Mouse (Mus musculus) liver, embryonic 13.5 days (tissue): Measurements from ENCODE around the gene Hbp1. TPM values are rescaled to one million over a fixed set of nuclear protein-coding genes. Genes with fewer than 3 reads are reported as not detected.
A peak's percentile ranks its signal among the peaks of the same experiment; 100 is the strongest.

Experiments
- ATAC-seq: fragments of 200-750 bp; cut with Nextera tagmentation; 2 replicates; pipeline ENCODE4 v1.8.0; 2017; ENCODE audit warnings: low read depth, mild to moderate bottlenecking, moderate number of reproducible peaks, moderate library complexity
- DNase-seq: peaks from one replicate; pipeline ENCODE4 v3.0.0; 2022
- H3K27ac ChIP-seq: fragments of 300-500 bp; sonication (generic); 2 replicates; pipeline ENCODE4 v1.5.1; 2015; ENCODE audit warnings: moderate library complexity, mild to moderate bottlenecking, inconsistent platforms
- H3K27me3 ChIP-seq: fragments of 300-500 bp; sonication (generic); 2 replicates; pipeline ENCODE4 v1.6.1; 2015; ENCODE audit warnings: mild to moderate bottlenecking, inconsistent platforms
- H3K36me3 ChIP-seq: fragments of 300-500 bp; sonication (generic); 2 replicates; pipeline ENCODE4 v1.6.1; 2015; ENCODE audit warnings: mild to moderate bottlenecking, inconsistent platforms
- H3K4me1 ChIP-seq: fragments of 300-500 bp; sonication (generic); replicated peaks from 2 replicates; pipeline ENCODE4 v1.6.1; 2015; ENCODE audit warnings: inconsistent platforms
- H3K4me2 ChIP-seq: fragments of 300-500 bp; sonication (generic); 2 replicates; pipeline ENCODE4 v1.6.1; 2015; ENCODE audit warnings: inconsistent platforms, mild to moderate bottlenecking, moderate library complexity
- H3K4me3 ChIP-seq: fragments of 300-500 bp; sonication (generic); replicated peaks from 2 replicates; pipeline ENCODE4 v1.5.1; 2015; ENCODE audit warnings: mild to moderate bottlenecking, inconsistent platforms
- H3K9ac ChIP-seq: fragments of 300-500 bp; sonication (generic); 2 replicates; pipeline ENCODE4 v1.6.1; 2015; ENCODE audit warnings: mild to moderate bottlenecking, inconsistent platforms
- H3K9me3 ChIP-seq: fragments of 300-500 bp; sonication (generic); replicated peaks from 2 replicates; pipeline ENCODE4 v1.6.1; 2016; ENCODE audit warnings: inconsistent platforms
- WGBS: fragments of 180-500 bp; shearing (Covaris S2); methylation state at CpG from one replicate; pipeline ENCODE4 v1.1.7; 2015; ENCODE audit not compliant: insufficient replicate concordance; 5-methylcytosine and 5-hydroxymethylcytosine counted together
- polyA plus RNA-seq: library from polyadenylated mRNA; unstranded; fragments of >200 nt; fragmentation: Nextera tagmentation; extraction: Ambion mirVana; gene quantifications from 2 replicates; pipeline ENCODE4 v1.2.1, GENCODE M21; 2015

Gene Hbp1
- polyA plus RNA-seq = 33.3 and 38.7 TPM in 2 replicates

GRCm38 (mm10) chr12:31949759-31950658 lies at the start of gene Hbp1:
Gene Hbp1 (minus strand): TSS chr12:31950535.
- under 1% methylated on average over 63 of the region's 71 CpGs for WGBS
- DNase-seq (peak; percentile 98), ATAC-seq (peak; percentile 93)
- peaks cover 39% of the 10 kb centered on the region for H3K4me1 ChIP-seq
- no peaks in the 10 kb centered on the region for H3K27me3 ChIP-seq
- H3K36me3 ChIP-seq = no peaks in the 10 kb centered on the region
- peak within 1 kb of the TSS; percentile 92 for H3K4me3 ChIP-seq
- H3K9ac ChIP-seq = peak within 1 kb of the TSS; percentile 96
- H3K4me2 ChIP-seq = peak within 1 kb of the TSS; percentile 81
- peak within 1 kb of the TSS; percentile 98 for H3K27ac ChIP-seq
- no peaks in the 10 kb centered on the region for H3K9me3 ChIP-seq

- H3K9ac ChIP-seq = no peak overlapping the region
- H3K4me2 ChIP-seq = no peak overlapping the region
- H3K4me1 ChIP-seq = peaks cover 68% of the 10 kb centered on the region
- H3K27ac ChIP-seq = peak overlapping the region; percentile 93; the same call in 1 of the 2 replicates
- H3K4me3 ChIP-seq = no peak overlapping the region
- WGBS = 56% methylated on average over 5 of the region's 5 CpGs
- peaks cover 28% of the 10 kb centered on the region for H3K36me3 ChIP-seq
- H3K27me3 ChIP-seq = no peaks in the 10 kb centered on the region
- ATAC-seq = no peak
- no peak for DNase-seq
- no peaks in the 10 kb centered on the region for H3K9me3 ChIP-seq
These were observed 48.4 kb upstream of the Hbp1 start for GRCm38 (mm10) chr12:31998706-31999105.

DNA sequence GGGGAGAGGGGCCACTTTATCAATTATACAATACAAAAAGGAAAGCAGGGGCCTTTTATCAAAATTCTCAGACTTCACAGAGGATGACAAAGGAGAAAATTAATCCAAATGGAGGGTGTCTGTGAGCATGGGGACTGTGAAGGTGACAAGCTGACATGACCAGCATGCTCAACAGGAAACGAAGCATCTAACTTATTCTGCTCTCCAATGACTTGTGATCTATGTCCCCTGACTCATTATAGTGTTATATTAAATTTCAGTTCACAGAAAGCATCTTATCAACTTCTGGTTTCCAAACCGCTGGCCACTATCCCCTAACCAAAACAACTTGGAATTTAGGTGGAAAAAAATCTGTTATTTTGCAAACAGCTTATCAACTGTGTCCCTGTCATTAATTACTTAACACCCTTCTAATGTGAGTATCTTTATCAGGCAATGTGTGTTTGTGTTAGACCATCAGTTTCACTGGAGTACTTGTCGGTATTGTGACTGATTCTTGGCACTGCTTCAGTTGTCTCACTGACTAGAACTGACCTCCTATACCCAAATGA lies 47.1 kb upstream of the Hbp1 start:
- Histone ChIP-seq H3K4me2 (peak overlapping the region; percentile 52), H3K27ac (peak overlapping the region; percentile 93), H3K9me3 (no peaks in the 10 kb centered on the region), H3K27me3 (no peaks in the 10 kb centered on the region), H3K4me3 (no peak overlapping the region), H3K9ac (no peak overlapping the region), H3K4me1 (peaks cover 68% of the 10 kb centered on the region), H3K36me3 (peaks cover 41% of the 10 kb centered on the region)
- no peak for DNase-seq
- peak; percentile 29; the same call in 1 of the 2 replicates for ATAC-seq
- 33% methylated on average over 3 of the region's 3 CpGs for WGBS

GRCm38 (mm10) chr12:31996877-31997276 lies 46.5 kb upstream of the Hbp1 start:
- H3K36me3 ChIP-seq = peaks cover 43% of the 10 kb centered on the region
- peak; percentile 87 for ATAC-seq
- 12% methylated on average over 5 of the region's 5 CpGs for WGBS
- H3K9me3 ChIP-seq = no peaks in the 10 kb centered on the region
- peak overlapping the region; percentile 50 for H3K9ac ChIP-seq
- peak overlapping the region; percentile 93 for H3K27ac ChIP-seq
- peak overlapping the region; percentile 52 for H3K4me2 ChIP-seq
- peaks cover 67% of the 10 kb centered on the region for H3K4me1 ChIP-seq
- no peak overlapping the region; the same call in 1 of the 2 replicates for H3K4me3 ChIP-seq
- H3K27me3 ChIP-seq = no peaks in the 10 kb centered on the region
- peak; percentile 67 for DNase-seq

GRCm38 (mm10) chr12:31990575-31990974 lies 40.2 kb upstream of the Hbp1 start:
- no peak for DNase-seq
- Histone ChIP-seq H3K9me3 (no peaks in the 10 kb centered on the region), H3K36me3 (peaks cover 79% of the 10 kb centered on the region), H3K27ac (peak overlapping the region; percentile 55), H3K4me2 (no peak overlapping the region), H3K4me3 (no peak overlapping the region), H3K4me1 (peaks cover 46% of the 10 kb centered on the region), H3K27me3 (no peaks in the 10 kb centered on the region), H3K9ac (peak overlapping the region; percentile 6; the same call in 1 of the 2 replicates)
- WGBS = 86% methylated on average over 4 of the region's 4 CpGs
- ATAC-seq = no peak

DNA sequence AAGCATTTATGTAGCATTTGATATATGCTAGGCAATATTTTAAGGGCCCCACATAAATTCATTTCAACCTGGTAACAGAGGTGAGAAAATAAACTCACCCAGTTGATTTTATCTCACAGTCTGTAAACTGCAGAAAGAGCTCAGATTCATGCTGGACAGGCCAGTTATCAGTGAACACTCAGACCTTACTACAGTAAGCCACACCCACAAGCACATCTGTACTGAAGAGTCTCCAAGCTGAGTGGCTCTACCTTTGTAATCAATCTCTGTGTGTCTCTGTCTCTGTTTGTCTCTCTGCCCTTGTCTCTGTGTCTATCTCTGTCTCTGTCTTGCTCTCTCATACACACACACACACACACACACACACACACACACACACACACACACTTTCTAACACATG lies 39.4 kb upstream of the Hbp1 start:
- Histone ChIP-seq H3K4me3 (no peak overlapping the region), H3K4me2 (no peak overlapping the region), H3K27me3 (no peaks in the 10 kb centered on the region), H3K9ac (no peak overlapping the region), H3K4me1 (peaks cover 52% of the 10 kb centered on the region), H3K9me3 (no peaks in the 10 kb centered on the region), H3K36me3 (peaks cover 88% of the 10 kb centered on the region), H3K27ac (0 out of 2 replicates have a peak overlapping the region, but pooled peaks have one; percentile 55)
- ATAC-seq (peak; percentile 70), DNase-seq (no peak)

DNA sequence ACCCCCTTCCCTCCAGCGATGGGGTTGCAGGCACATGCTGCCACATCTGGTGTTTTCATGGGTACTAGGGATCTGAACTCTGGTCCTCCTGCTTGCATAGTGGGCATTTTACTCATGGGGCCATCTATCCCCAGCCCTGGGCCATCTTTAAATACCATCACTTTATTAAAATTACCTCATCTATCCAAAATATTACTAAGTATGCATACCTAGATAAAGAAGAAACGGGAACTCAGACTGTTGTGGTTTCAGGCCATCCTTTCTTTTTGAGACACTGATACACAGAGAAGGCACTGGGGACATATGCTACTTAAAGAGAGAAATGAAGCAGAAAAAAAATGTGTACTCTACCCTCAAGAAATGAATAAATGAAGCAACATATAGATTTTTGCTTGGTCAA lies 36.1 kb upstream of the Hbp1 start:
- no peak for ATAC-seq

DNA sequence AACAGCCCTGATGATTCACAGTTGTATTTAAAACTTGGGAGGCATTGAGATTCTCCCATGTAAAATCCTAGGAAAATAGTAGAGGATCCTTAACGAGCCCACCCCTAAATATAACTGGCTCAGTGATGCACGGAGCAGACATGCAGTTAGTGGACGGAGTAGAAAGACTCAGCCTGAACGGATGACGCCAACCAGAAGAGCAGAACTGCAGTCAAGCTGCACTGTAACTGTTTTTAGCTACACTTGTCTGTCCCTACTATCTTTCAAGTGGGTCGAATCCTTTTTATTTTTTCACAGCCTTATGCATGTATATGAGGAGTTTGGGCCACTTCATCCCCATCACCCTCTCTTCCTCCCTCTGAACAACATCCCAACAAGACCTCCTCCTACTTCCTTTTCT lies 35.4 kb upstream of the Hbp1 start:
- H3K9me3 ChIP-seq = no peaks in the 10 kb centered on the region

More for the DNA sequence above, 36.1 kb upstream of the Hbp1 start:
- DNase-seq = no peak
- 69% methylated on average over 2 of the region's 2 CpGs for WGBS
- Histone ChIP-seq H3K9ac (no peak overlapping the region), H3K36me3 (peaks cover 86% of the 10 kb centered on the region), H3K27me3 (no peaks in the 10 kb centered on the region), H3K9me3 (no peaks in the 10 kb centered on the region), H3K4me1 (peaks cover 40% of the 10 kb centered on the region), H3K27ac (no peak overlapping the region), H3K4me3 (no peak overlapping the region), H3K4me2 (no peak overlapping the region)

DNA sequence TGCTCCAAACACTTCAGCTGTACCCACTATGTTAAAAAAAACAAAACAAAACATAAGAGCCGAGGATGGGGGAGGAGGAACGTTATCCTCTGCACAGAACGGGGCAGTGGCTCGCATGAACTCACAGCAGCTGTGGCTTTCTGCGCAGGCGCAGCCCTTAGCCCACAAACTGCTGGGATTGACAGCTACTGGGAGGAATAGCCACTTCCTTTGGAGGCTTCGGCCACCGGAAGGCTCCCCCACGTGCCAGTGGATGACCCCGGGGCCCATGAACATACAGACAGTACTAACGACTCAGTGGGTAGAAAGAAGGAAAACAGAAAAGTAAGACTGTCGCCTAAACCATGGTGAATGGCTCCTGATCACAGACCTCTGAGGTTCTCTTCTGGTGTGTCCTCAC lies 34.3 kb upstream of the Hbp1 start:
- WGBS = 29% methylated on average over 12 of the region's 12 CpGs
- peaks cover 27% of the 10 kb centered on the region for H3K4me1 ChIP-seq

More for the DNA sequence above, 35.4 kb upstream of the Hbp1 start:
- no peak overlapping the region for H3K4me2 ChIP-seq
- WGBS = 88% methylated on average over 6 of the region's 6 CpGs
- H3K27ac ChIP-seq = no peak overlapping the region
- H3K4me1 ChIP-seq = peaks cover 38% of the 10 kb centered on the region
- peaks cover 86% of the 10 kb centered on the region for H3K36me3 ChIP-seq
- DNase-seq (no peak), ATAC-seq (no peak)
- no peaks in the 10 kb centered on the region for H3K27me3 ChIP-seq
- no peak overlapping the region for H3K4me3 ChIP-seq
- H3K9ac ChIP-seq = no peak overlapping the region

DNA sequence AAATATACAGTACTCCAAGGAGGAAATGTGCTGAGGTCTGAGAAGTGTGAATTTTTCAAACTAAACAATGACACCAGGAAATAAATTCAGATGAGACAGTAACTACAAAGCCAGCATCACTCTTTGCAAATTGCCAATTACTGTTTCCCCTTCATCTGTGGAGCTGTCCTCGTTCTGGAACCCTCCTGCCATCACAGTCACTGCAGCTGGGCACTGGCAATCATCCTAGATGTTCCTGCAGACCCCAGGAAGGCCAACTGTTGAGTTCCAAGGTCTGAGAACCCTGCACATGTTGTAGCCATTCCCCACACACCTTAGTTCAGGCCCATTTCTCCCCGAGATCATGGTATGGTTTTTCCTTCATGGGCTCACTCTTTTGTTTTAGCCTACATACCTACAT lies 33.9 kb upstream of the Hbp1 start:
- no peak overlapping the region for H3K27ac ChIP-seq
- DNase-seq (no peak), ATAC-seq (no peak)
- no peak overlapping the region for H3K4me3 ChIP-seq
- peaks cover 88% of the 10 kb centered on the region for H3K36me3 ChIP-seq
- H3K4me1 ChIP-seq = peaks cover 22% of the 10 kb centered on the region
- no peak overlapping the region for H3K9ac ChIP-seq
- H3K27me3 ChIP-seq = no peaks in the 10 kb centered on the region
- H3K9me3 ChIP-seq = no peaks in the 10 kb centered on the region
- no peak overlapping the region for H3K4me2 ChIP-seq
- WGBS = 59% methylated on average over 2 of the region's 2 CpGs

More for the DNA sequence above, 34.3 kb upstream of the Hbp1 start:
- Histone ChIP-seq H3K4me3 (no peak overlapping the region), H3K27ac (no peak overlapping the region), H3K36me3 (peaks cover 88% of the 10 kb centered on the region), H3K9ac (no peak overlapping the region), H3K27me3 (no peaks in the 10 kb centered on the region), H3K9me3 (no peaks in the 10 kb centered on the region), H3K4me2 (no peak overlapping the region)
- ATAC-seq (no peak), DNase-seq (no peak)

DNA sequence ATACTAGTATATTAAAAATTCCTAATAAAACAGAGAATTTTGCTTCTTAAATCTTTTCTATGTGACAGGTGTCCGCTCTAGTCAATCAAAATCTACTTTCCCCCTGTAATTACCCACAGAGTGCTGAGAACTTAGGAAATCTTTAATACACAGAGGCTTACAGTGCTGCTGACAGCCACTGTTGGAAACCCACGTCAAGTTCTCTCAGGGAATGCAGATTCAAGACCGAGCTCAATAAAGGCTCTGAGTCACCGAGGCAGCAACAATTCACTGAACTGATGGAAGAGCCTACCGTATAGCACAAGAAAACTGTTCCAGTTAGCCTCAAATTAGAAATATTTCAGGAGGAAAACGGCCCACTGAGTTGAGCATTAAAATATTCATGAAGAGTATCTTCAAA lies 33.4 kb upstream of the Hbp1 start:
- no peak overlapping the region for H3K4me2 ChIP-seq
- peaks cover 88% of the 10 kb centered on the region for H3K36me3 ChIP-seq
- no peaks in the 10 kb centered on the region for H3K27me3 ChIP-seq
- WGBS = 88% methylated on average over 6 of the region's 6 CpGs
- peaks cover 18% of the 10 kb centered on the region for H3K4me1 ChIP-seq
- ATAC-seq (no peak), DNase-seq (no peak)
- no peaks in the 10 kb centered on the region for H3K9me3 ChIP-seq
- H3K4me3 ChIP-seq = no peak overlapping the region
- H3K27ac ChIP-seq = no peak overlapping the region
- no peak overlapping the region for H3K9ac ChIP-seq
